Mouse (Mus musculus): ENCODE results near the gene Tnrc6a.
"Not testable (repeated sequence)": the region's sequence is repeated elsewhere in the genome, so short reads cannot be mapped to it uniquely, and the experiment has no call there.

The Tnrc6a gene

GRCm38 (mm10) chr7:123123665-123124298, at the start of gene Tnrc6a:
Gene Tnrc6a (plus strand): TSS chr7:123123885.
- peak; percentile 92 to 95 for DNase-seq (ENCODE audit: low spot score in 2 of 2)

DNA sequence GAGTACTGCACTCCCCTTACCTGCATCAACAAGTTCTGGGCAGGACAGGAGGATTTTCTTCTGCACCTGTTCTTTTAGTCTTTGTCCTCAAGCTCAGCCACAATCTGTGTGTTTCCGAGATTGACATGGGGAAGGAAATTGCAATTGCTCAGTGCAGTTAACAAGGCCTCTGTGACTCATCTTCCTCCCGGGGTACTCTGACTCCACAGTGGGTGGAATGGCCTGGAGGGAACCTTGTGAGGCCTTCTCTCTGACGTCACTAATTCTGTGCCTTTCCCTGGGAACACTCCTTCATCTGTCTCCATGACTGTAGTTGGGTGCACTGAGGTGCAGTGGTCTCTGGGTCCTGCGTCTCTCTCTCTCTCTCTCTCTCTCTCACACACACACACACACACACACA, 41.4 kb upstream of the Tnrc6a start:
- no peak for DNase-seq (ENCODE audit: low spot score in 2 of 2)

- DNase-seq (ENCODE audit: low spot score in 2 of 2): no peak
Observed at GRCm38 (mm10) chr7:123083441-123084123, 40.1 kb upstream of the Tnrc6a start.

GRCm38 (mm10) chr7:123084180-123084691, 39.4 kb upstream of the Tnrc6a start:
- peak; percentile 33 to 47 for DNase-seq (ENCODE audit: low spot score in 2 of 2)

DNA sequence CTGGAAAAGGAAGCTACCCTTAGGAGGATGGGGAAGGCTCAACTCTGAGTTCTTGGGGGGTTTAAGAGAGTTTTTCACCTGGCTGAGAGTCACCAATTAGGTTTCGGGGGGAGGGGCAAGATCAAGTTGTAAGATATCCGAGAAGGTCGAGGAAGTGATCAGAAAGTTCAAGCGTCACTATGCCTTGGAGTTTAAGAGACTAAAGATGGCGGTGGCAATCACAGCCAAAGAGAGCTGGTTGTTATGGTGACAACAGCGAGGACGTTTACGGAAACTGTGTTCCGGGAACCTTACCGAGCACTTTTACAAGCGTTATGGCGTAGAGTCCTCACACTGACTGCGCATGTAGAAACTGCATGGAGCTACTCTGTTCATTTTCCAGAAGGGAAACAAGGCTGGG, 39.0 kb upstream of the Tnrc6a start:
- DNase-seq (ENCODE audit: low spot score in 2 of 2): peak in 1 of 2 experiments; percentile 15

DNA sequence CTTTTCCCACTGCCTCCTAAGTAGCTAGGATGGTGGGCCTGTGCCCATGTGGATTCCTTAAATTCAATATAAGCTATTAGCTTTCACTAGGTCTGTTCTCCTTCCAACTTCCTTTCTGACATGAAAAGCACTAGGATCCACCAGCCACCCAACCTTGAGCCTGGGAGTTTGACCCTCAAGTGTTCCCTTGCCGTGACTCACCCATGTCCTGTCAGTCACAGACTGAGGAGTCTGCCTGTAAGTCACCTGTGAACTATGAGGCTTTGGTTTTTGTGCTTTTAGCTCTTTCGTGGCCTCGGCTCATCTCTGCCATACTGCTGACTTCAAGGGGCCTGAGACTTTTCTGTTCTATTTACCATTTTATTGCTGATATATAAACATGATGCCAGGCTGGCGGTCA, 34.8 kb upstream of the Tnrc6a start:
- no peak for DNase-seq (ENCODE audit: low spot score in 2 of 2)

DNA sequence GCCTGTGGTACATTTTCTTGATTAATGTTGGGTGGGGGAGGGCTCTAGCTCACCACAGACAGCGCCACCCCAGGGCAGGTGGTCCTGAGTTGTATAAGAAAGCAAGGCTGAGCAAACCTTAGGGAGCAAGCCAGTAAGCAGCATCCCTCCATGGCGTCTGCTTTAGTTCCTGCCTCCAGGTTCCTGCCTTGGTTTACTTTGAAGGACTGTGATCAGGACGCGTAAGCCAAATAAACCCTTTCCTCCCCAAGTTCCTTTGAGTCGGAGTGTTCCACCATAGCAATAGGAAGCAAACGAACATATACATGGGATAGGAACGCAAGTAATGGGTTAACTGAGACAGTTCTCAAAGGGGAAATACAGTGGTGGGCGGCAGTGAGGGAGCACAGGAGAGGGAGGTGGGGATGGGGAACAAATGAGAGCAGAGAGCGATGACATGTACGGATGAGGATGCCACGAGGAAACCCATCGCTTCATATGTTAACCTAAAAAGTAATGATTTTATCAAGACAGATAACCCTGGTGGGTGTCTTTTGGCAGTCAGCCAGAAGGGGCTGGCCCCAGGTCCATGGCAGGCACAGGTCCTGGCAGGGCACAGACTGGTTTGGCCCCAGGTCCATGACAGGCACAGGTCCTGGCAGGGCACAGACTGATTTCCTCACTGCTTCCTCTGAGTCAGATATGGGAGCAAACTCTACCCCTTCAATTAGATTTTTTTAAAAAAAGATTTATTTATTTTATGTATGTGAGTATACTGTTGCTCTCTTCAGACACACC, 27.2 kb upstream of the Tnrc6a start:
- no peak for DNase-seq (ENCODE audit: low spot score in 2 of 2)

DNA sequence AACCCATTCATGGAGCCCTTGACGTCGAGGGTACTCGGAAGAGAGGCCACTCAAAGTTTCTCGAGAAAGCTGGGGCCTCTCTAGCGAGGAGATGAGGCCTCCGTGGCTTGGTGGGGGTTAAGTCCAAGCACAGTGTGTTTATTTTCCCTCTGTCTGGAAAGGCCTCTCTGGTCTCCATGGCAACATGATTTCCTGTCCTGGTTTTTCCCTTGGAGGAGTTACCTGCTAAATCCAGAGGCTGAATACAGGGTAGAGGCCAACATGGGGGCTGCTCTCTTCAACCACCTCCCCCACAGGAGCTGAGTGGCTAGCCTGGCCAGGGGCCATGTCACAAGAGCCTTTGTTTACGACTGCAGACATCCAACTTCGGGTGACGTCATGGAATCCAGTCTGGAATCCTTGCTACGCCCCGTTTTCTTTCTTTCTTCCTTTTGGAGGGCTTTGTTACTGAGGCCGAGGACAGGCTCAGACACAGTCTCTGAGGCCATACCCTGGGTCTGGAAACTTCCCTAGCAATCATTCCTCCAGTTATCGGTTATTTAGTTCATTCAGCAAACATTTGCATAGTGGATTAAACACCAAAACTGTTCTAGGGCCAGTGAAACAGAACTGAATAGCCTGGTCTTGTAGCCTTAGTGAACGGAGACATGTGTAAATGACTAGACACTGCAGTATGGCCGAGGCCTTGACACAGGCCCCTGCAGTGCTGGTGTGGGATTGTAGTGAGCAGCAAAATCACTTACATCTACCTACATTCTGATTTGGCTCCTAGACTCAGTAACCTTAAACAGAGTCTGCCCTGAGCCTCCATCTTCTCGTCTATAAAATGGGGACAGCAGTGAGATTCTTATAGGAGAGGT, 25.6 kb upstream of the Tnrc6a start:
- peak; percentile 88 for DNase-seq (ENCODE audit: low spot score in 2 of 2)

DNA sequence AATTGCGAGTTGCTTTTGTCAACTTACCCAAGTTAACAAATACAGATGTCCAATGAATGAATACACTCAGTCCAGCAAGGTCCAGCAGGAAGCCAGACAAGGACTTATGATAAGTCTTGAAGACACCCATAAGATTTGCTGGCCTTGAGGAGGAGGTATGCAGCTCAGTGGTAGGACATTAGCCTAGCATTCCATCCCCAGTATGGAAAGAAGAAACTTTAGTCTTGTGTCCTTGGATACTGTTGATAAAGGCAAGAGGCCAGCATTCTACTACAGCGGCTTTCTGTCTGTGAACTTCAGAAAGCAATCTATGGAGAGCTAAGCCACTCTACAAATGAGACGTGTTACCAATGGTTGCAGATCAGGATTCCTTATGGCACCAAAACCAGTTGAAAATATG, 22.4 kb upstream of the Tnrc6a start:
- DNase-seq (ENCODE audit: low spot score in 2 of 2): no peak

GRCm38 (mm10) chr7:123105381-123105780, 18.3 kb upstream of the Tnrc6a start:
- DNase-seq (ENCODE audit: low spot score in 2 of 2): not testable (repeated sequence)

DNA sequence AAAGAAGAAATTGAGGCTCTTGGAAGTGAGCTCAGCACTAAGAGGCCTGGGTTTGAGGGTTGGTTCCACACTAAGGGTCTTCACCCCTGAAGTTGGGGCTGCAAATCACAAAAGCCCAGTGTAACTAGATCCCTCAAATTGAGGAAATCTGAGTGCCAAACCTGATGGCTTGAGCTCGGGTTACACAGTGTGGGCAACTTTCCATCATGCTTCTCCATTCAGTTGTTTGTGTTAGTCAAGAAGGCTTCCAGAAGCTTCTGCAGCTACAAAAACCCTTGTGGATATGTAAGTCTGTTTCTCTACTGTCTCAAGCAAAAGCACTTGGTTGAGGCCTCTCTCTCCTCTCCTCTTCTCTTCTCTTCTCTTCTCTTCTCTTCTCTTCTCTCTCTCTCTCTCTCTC, 17.8 kb upstream of the Tnrc6a start:
- DNase-seq (ENCODE audit: low spot score in 2 of 2): no peak

GRCm38 (mm10) chr7:123106326-123106725, 17.4 kb upstream of the Tnrc6a start:
- no peak for DNase-seq (ENCODE audit: low spot score in 2 of 2)

GRCm38 (mm10) chr7:123108058-123109055, 15.3 kb upstream of the Tnrc6a start:
- peak in 1 of 2 experiments; percentile 26 for DNase-seq (ENCODE audit: low spot score in 2 of 2)

GRCm38 (mm10) chr7:123109361-123110000, 14.2 kb upstream of the Tnrc6a start:
- DNase-seq (ENCODE audit: low spot score in 2 of 2): peak in 1 of 2 experiments; percentile 12

- DNase-seq (ENCODE audit: low spot score in 2 of 2): peak; percentile 79 to 80
Observed at GRCm38 (mm10) chr7:123110135-123110534, 13.6 kb upstream of the Tnrc6a start.

DNA sequence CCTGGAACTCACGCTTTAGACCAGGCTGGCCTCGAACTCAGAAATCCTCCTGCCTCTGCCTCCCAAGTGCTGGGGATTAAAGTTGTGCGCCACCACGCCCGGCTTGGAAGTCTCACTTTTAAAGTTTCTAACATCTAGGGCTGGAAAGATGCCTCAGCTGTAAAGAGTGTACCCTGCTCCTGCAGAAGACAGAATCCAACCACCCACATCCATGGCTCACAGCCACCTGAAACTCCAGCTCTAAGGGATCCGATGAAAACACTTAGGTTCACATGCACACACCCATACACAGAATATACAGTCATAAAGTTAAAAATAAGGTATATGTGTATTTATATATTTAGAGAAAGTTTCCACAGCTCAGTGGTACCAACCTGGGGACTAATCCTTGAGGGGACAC, 10.1 kb upstream of the Tnrc6a start:
- DNase-seq (ENCODE audit: low spot score in 2 of 2): no peak

- no peak for DNase-seq (ENCODE audit: low spot score in 2 of 2)
Observed at GRCm38 (mm10) chr7:123116799-123117198, 6.9 kb upstream of the Tnrc6a start.

GRCm38 (mm10) chr7:123117209-123117608, 6.5 kb upstream of the Tnrc6a start:
- DNase-seq (ENCODE audit: low spot score in 2 of 2): no peak

- DNase-seq (ENCODE audit: low spot score in 2 of 2): no peak
Observed at GRCm38 (mm10) chr7:123120516-123120915, 3.2 kb upstream of the Tnrc6a start.

DNA sequence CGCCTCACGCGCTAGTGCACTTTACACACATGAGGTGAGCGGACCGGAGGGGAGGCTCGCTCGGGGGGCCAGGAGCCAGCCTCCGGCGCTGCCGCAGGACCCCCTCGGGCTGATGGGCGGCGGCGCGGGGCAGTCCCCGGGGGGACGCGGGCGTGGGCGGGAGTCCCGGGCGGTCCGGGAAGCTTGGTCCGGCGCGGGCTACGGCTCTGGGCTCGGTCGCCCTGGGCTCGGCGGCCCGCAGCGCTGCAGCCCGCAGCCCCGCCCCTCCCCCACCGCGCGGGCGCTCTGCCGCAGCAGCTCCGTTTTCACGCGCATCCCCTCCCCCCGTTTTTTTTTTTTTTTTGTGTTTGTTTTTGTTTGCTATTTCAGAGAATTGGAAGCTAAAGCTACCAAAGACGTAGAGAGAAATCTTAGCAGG, 623 bp downstream of the Tnrc6a start:
- no peak for DNase-seq (ENCODE audit: low spot score in 2 of 2)

Data from heart, adult 9 months (tissue).